Mouse (Mus musculus): ENCODE data around the gene Gpld1. TPM values are rescaled to one million over a fixed set of nuclear protein-coding genes. Genes with fewer than 3 reads are reported as not detected.

The Gpld1 gene
- polyA plus RNA-seq (2016; fragmentation: Nextera tagmentation; extraction: Ambion mirVana): 0.23 and 0.79 TPM in 2 replicates

GRCm38 (mm10) chr13:24942512-24943282, at the start of gene Gpld1:
Gene Gpld1 (plus strand): TSS chr13:24943152.
- H3K4me1 ChIP-seq: peaks cover 17% of the 10 kb centered on the region
- WGBS: 59% methylated on average over 17 of the region's 17 CpGs
- no peak within 1 kb of the TSS for H3K4me3 ChIP-seq
- peaks cover 19% of the 10 kb centered on the region for H3K27me3 ChIP-seq (replicated peaks; ENCODE audit: low read depth, poor library complexity, severe bottlenecking)
- no peak within 1 kb of the TSS for H3K27ac ChIP-seq (replicated peaks)
- DNase-seq (ENCODE audit: low spot score): no peak
- H3K9me3 ChIP-seq: no peaks in the 10 kb centered on the region
- no peaks in the 10 kb centered on the region for H3K36me3 ChIP-seq (replicated peaks)

- no peaks in the 10 kb centered on the region for H3K27me3 ChIP-seq (replicated peaks; ENCODE audit: low read depth, poor library complexity, severe bottlenecking)
- no peak overlapping the region for H3K4me3 ChIP-seq
- H3K9me3 ChIP-seq: no peaks in the 10 kb centered on the region
- no peak overlapping the region for H3K27ac ChIP-seq (replicated peaks)
- 80% methylated on average over 2 of the region's 2 CpGs for WGBS
- H3K36me3 ChIP-seq (replicated peaks): no peaks in the 10 kb centered on the region
- DNase-seq (ENCODE audit: low spot score): no peak
- H3K4me1 ChIP-seq: no peaks in the 10 kb centered on the region
These were observed 49.1 kb upstream of the Gpld1 start for GRCm38 (mm10) chr13:24893880-24894279.

GRCm38 (mm10) chr13:24901916-24902315, 41.0 kb upstream of the Gpld1 start:
- no peaks in the 10 kb centered on the region for H3K36me3 ChIP-seq (replicated peaks)
- WGBS: 87% methylated on average over 2 of the region's 2 CpGs
- DNase-seq (ENCODE audit: low spot score): no peak
- no peak overlapping the region for H3K27ac ChIP-seq (replicated peaks)
- H3K4me1 ChIP-seq: no peaks in the 10 kb centered on the region
- H3K27me3 ChIP-seq (replicated peaks; ENCODE audit: low read depth, poor library complexity, severe bottlenecking): no peaks in the 10 kb centered on the region
- H3K4me3 ChIP-seq: no peak overlapping the region
- no peaks in the 10 kb centered on the region for H3K9me3 ChIP-seq

GRCm38 (mm10) chr13:24903412-24903811, 39.5 kb upstream of the Gpld1 start:
- no peak overlapping the region for H3K4me3 ChIP-seq
- no peaks in the 10 kb centered on the region for H3K36me3 ChIP-seq (replicated peaks)
- H3K9me3 ChIP-seq: no peaks in the 10 kb centered on the region
- H3K4me1 ChIP-seq: no peaks in the 10 kb centered on the region
- 81% methylated on average over 6 of the region's 6 CpGs for WGBS
- no peaks in the 10 kb centered on the region for H3K27me3 ChIP-seq (replicated peaks; ENCODE audit: low read depth, poor library complexity, severe bottlenecking)
- no peak overlapping the region for H3K27ac ChIP-seq (replicated peaks)
- DNase-seq (ENCODE audit: low spot score): no peak

GRCm38 (mm10) chr13:24905422-24905821, 37.5 kb upstream of the Gpld1 start:
- DNase-seq (ENCODE audit: low spot score): no peak
- H3K27me3 ChIP-seq (replicated peaks; ENCODE audit: low read depth, poor library complexity, severe bottlenecking): no peaks in the 10 kb centered on the region
- H3K27ac ChIP-seq (replicated peaks): no peak overlapping the region
- no peaks in the 10 kb centered on the region for H3K4me1 ChIP-seq
- H3K4me3 ChIP-seq: no peak overlapping the region
- H3K36me3 ChIP-seq (replicated peaks): no peaks in the 10 kb centered on the region
- WGBS: 91% methylated on average over 12 of the region's 12 CpGs
- H3K9me3 ChIP-seq: no peaks in the 10 kb centered on the region

- Histone ChIP-seq H3K27ac (replicated peaks) (no peak overlapping the region), H3K4me3 (no peak overlapping the region), H3K27me3 (replicated peaks; ENCODE audit: low read depth, poor library complexity, severe bottlenecking) (no peaks in the 10 kb centered on the region), H3K9me3 (no peaks in the 10 kb centered on the region), H3K4me1 (no peaks in the 10 kb centered on the region), H3K36me3 (replicated peaks) (peaks cover 10% of the 10 kb centered on the region)
- WGBS: 84% methylated on average over 11 of the region's 11 CpGs
- DNase-seq (ENCODE audit: low spot score): no peak
These were observed 36.0 kb upstream of the Gpld1 start for GRCm38 (mm10) chr13:24906831-24907570.

DNA sequence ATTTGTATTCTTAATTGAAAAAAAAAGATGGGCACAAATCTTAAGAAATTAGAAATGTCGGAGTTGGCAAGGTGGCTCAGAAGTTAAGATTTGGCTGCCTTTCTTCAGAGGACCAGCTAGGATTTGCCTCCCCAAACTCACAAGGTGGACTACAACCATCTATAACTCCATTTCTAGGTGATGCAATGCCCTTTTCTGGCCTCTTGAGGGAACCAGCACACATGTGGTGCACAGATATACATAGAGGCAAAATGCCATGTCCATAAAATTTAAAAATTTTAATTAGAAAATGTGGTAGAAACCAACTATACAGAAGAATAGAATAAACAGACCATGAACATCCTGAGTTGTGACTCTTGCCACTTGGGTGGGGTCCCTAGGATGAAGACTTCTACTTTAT, 33.8 kb upstream of the Gpld1 start:
- H3K4me3 ChIP-seq: no peak overlapping the region
- H3K27ac ChIP-seq (replicated peaks): no peak overlapping the region
- no peaks in the 10 kb centered on the region for H3K27me3 ChIP-seq (replicated peaks; ENCODE audit: low read depth, poor library complexity, severe bottlenecking)
- no peak for DNase-seq (ENCODE audit: low spot score)
- WGBS: 99% methylated on average over 1 of the region's 1 CpGs
- H3K9me3 ChIP-seq: no peaks in the 10 kb centered on the region
- peaks cover 19% of the 10 kb centered on the region for H3K36me3 ChIP-seq (replicated peaks)
- H3K4me1 ChIP-seq: no peaks in the 10 kb centered on the region

DNA sequence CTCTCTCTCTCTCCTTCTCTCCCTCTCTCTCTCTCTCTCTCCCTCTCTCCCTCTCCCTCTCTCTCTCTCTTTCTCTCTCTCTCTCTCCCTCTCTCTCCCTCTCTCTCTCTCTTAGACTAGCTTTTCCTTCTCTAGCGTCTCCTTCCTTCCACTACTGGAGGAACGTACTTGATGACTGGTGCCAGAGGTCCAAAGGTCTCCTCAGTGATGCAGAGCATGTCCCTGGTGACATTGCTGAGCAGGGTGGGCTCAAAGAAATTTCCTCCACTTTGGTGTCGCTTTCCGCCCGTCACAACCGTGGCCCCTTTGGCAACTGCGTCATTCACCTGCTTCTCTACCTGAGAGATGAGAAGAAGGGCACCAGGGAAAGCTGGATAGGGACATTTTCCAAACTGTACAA, 29.4 kb upstream of the Gpld1 start:
- H3K27me3 ChIP-seq (replicated peaks; ENCODE audit: low read depth, poor library complexity, severe bottlenecking): no peaks in the 10 kb centered on the region
- peaks cover 44% of the 10 kb centered on the region for H3K36me3 ChIP-seq (replicated peaks)
- no peak overlapping the region for H3K27ac ChIP-seq (replicated peaks)
- 88% methylated on average over 7 of the region's 7 CpGs for WGBS
- no peak overlapping the region for H3K4me3 ChIP-seq
- no peaks in the 10 kb centered on the region for H3K4me1 ChIP-seq
- DNase-seq (ENCODE audit: low spot score): no peak
- no peaks in the 10 kb centered on the region for H3K9me3 ChIP-seq

DNA sequence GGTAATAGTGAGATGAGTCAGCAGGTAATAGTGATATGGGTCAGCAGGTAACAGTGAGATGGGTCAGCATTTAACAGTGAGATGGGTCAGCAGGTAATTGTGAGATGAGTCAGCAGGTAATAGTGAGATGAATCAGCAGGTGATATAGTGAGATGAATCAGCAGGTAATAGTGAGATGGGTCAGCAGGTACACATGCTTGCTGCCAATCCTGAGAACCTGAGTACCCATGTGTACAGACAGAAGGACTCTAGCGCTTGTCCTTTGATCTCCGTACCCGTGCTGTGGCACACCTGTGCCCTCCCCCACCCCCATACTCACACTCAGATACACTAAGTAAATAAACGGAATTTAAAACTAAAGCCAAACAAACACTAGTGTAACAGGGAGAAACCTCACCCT, 28.0 kb upstream of the Gpld1 start:
- H3K27me3 ChIP-seq (replicated peaks; ENCODE audit: low read depth, poor library complexity, severe bottlenecking): no peaks in the 10 kb centered on the region
- 82% methylated on average over 4 of the region's 4 CpGs for WGBS
- no peaks in the 10 kb centered on the region for H3K4me1 ChIP-seq
- H3K36me3 ChIP-seq (replicated peaks): peaks cover 50% of the 10 kb centered on the region
- H3K4me3 ChIP-seq: no peak overlapping the region
- no peak for DNase-seq (ENCODE audit: low spot score)
- H3K27ac ChIP-seq (replicated peaks): no peak overlapping the region
- no peaks in the 10 kb centered on the region for H3K9me3 ChIP-seq

DNA sequence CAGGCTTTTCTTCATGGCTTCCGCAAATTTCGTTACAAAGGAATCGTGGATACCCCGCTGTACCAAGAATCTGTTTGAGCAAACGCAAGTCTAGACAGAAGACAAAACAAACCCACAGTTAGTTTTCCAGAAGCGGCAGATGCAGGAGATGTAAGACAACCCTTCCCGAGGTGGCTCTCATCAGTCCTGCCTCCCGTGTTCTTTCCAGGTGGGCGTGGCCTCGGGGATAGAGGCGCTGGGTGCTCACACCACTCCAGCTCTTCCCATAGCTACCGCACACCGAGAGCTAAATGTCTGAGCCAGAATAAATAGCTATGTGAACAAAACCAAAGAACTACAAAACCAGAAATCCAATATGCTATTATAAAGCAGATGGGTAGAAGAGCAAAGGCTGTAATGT, 27.1 kb upstream of the Gpld1 start:
- Histone ChIP-seq H3K4me1 (no peaks in the 10 kb centered on the region), H3K36me3 (replicated peaks) (peaks cover 50% of the 10 kb centered on the region), H3K27ac (replicated peaks) (no peak overlapping the region), H3K4me3 (no peak overlapping the region), H3K9me3 (no peaks in the 10 kb centered on the region), H3K27me3 (replicated peaks; ENCODE audit: low read depth, poor library complexity, severe bottlenecking) (no peaks in the 10 kb centered on the region)
- DNase-seq (ENCODE audit: low spot score): no peak
- WGBS: 67% methylated on average over 13 of the region's 13 CpGs

GRCm38 (mm10) chr13:24920333-24920977, 22.5 kb upstream of the Gpld1 start:
- H3K27me3 ChIP-seq (replicated peaks; ENCODE audit: low read depth, poor library complexity, severe bottlenecking): no peaks in the 10 kb centered on the region
- H3K9me3 ChIP-seq: no peaks in the 10 kb centered on the region
- 24% methylated on average over 5 of the region's 5 CpGs for WGBS
- H3K36me3 ChIP-seq (replicated peaks): peaks cover 46% of the 10 kb centered on the region
- no peak overlapping the region for H3K4me3 ChIP-seq
- no peak overlapping the region for H3K27ac ChIP-seq (replicated peaks)
- DNase-seq (ENCODE audit: low spot score): peak; percentile 50
- H3K4me1 ChIP-seq: no peaks in the 10 kb centered on the region

DNA sequence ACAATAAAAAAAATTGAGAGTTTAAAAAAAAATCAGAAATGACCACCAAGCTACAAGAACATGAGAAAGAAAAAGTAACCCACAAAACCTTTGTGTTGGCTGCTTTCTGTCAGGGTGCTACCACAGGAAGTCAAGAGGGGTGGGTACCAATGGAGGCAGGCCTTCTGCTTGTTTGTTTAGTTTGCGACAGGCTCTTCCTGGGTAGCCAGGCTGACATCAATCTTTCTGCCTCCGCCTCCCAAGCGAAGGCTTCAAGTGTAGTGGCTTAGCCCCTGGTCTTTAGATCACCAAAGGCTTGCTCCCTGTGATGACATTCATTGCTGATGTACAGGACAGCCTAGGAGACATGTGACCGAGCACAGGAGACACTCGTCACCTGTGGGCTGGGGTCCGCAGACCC, 21.7 kb upstream of the Gpld1 start:
- 86% methylated on average over 6 of the region's 6 CpGs for WGBS
- no peaks in the 10 kb centered on the region for H3K4me1 ChIP-seq

More for the DNA sequence above, 21.7 kb upstream of the Gpld1 start:
- Histone ChIP-seq H3K9me3 (no peaks in the 10 kb centered on the region), H3K27ac (replicated peaks) (no peak overlapping the region), H3K4me3 (no peak overlapping the region), H3K27me3 (replicated peaks; ENCODE audit: low read depth, poor library complexity, severe bottlenecking) (no peaks in the 10 kb centered on the region), H3K36me3 (replicated peaks) (peaks cover 46% of the 10 kb centered on the region)
- no peak for DNase-seq (ENCODE audit: low spot score)
